Mouse (Mus musculus) embryonic fibroblast, embryonic 13.5 days (primary cell): ENCODE data around the gene Tia1.

Source experiments
- CTCF ChIP-seq: IDR thresholded peaks from 2 replicates; pipeline ENCODE4 v1.5.1; 2011; ENCODE audit warnings: mild to moderate bottlenecking, control low read depth, low read length, moderate library complexity, borderline replicate concordance; ENCODE audit not compliant: insufficient read depth
- POLR2A ChIP-seq: IDR thresholded peaks from 2 replicates; pipeline ENCODE4 v1.6.1; 2011; ENCODE audit warnings: low read depth, mild to moderate bottlenecking, control low read depth, low read length, moderate library complexity

DNA sequence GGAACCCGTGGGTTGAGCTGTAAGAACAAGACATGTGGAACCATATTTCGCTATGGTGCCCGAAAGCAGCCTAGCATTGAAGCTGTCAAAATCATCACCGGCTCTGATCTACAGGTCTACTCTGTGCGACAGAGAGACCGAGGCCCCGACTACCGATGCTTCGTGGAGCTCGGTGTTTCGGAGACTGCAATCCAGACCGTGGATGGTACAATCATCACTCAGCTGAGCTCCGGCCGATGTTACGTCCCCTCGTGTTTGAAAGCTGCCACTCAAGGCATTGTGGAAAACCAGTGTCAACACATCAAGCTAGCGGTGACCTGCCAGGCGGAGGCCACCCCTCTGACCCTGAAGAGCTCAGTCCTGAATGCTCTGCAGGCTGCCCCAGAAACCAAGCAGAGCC lies 41.5 kb downstream of the Tia1 start:
- TF ChIP-seq POLR2A (no peak), CTCF (no peak)
